Mouse (Mus musculus): ENCODE data around the gene Hnrnpu. TPM values are rescaled to one million over a fixed set of nuclear protein-coding genes. Genes with fewer than 3 reads are reported as not detected.

Hnrnpu gene
- 137 and 162 TPM in 2 replicates for total RNA-seq (2014; rRNA removed)
- polyA plus RNA-seq (2012; rRNA removed), result 32.6 and 33.0 TPM in 2 replicates

DNA sequence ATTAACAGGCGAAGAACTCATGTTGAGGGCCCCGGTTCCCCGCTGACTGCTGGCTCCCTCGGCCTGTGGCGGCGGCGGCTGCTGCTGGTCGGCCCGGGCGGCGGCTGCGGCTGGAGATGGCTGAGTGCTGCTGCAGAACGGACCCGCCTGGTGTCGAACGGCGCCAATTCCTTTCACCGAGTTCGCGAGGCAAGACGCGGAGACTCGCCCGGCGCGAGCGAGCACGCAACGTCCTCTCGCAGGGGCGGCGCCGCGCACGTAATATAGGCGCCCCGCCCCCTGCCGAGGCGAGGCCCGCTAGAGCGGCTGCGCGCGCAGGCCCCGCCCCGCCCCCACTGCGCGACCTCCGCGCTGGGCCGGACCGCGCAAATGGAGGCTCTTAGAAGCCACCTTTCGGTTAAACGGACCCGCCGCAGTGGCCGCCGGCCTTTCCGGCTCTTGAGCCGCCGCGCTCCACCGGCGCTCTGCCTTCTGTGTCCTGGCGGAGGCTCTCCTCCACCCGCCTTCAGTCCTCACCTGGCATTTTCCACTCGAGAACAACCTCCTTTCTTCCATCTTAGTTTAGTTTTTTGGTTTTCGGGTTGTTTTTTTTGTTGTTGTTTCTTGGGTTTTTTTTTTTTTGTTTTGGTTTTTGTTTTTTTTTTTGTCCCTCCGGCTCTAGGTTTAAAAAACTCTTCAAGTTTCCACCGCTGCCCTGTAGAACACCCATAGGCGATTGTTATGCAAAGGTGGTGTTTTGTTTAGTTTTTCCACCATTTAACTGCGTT lies at the start of gene Hnrnpu:
Hnrnpu (minus strand) TSS at position 247 of the 767 bp plus-strand sequence.
- no peaks in the 10 kb centered on the region for H3K27me3 ChIP-seq (ENCODE audit: control insufficient read depth, insufficient read depth, low read length)
- peak within 1 kb of the TSS; percentile 98 for H3K27ac ChIP-seq (replicated peaks; ENCODE audit: insufficient read depth, low read depth, low read length)
- peak within 1 kb of the TSS; percentile 96 for H3K9ac ChIP-seq (ENCODE audit: low read depth, low read length)
- WGBS, result under 1% methylated on average over 73 of the region's 73 CpGs
- TF ChIP-seq POLR2A (IDR thresholded peaks at IDR 0.05; ENCODE audit: extremely low read depth, insufficient read depth, low read length), result peak; percentile 98
- TF ChIP-seq CTCF (IDR thresholded peaks at IDR 0.05; ENCODE audit: low read depth, low read length), result no peak
- H3K36me3 ChIP-seq (ENCODE audit: control insufficient read depth, insufficient read depth, low read length), result peaks cover 22% of the 10 kb centered on the region
- H3K79me2 ChIP-seq (ENCODE audit: control insufficient read depth, insufficient read depth, low read length), result peaks cover 13% of the 10 kb centered on the region
- peak; percentile 79 for DNase-seq (ENCODE audit: extremely low read depth, low read depth, low spot score)
- H3K4me1 ChIP-seq (ENCODE audit: control insufficient read depth, insufficient read depth, low read length), result peaks cover 11% of the 10 kb centered on the region
- H3K4me3 ChIP-seq (ENCODE audit: insufficient read depth, low read depth, low read length), result peak within 1 kb of the TSS; percentile 91

DNA sequence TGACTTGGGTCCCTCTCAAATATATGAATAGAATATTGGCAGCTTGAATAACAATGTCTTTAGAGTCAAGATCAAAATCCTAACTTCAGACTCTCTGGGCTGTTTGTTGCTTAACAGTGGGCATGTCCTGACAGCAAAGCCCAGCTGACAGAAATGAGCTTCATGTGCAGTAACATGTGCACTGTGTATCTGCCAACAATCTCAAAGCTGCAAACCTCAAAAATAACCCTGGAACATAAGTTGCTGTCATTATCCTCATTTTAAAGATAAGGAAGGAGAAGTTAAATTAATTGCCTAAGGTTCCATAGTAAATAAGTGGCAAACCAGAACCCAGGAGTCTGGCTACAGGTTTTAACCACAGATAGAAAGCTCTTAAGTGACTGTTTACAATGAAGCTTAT lies 44.6 kb upstream of the Hnrnpu start:
- no peaks in the 10 kb centered on the region for H3K27me3 ChIP-seq (ENCODE audit: control insufficient read depth, insufficient read depth, low read length)
- TF ChIP-seq POLR2A (IDR thresholded peaks at IDR 0.05; ENCODE audit: extremely low read depth, insufficient read depth, low read length), result no peak
- TF ChIP-seq CTCF (IDR thresholded peaks at IDR 0.05; ENCODE audit: low read depth, low read length), result no peak
- no peak overlapping the region for H3K27ac ChIP-seq (replicated peaks; ENCODE audit: insufficient read depth, low read depth, low read length)
- H3K4me3 ChIP-seq (ENCODE audit: insufficient read depth, low read depth, low read length), result no peak overlapping the region
- no peak overlapping the region for H3K9ac ChIP-seq (ENCODE audit: low read depth, low read length)
- no peaks in the 10 kb centered on the region for H3K4me1 ChIP-seq (ENCODE audit: control insufficient read depth, insufficient read depth, low read length)
- no peaks in the 10 kb centered on the region for H3K36me3 ChIP-seq (ENCODE audit: control insufficient read depth, insufficient read depth, low read length)
- DNase-seq (ENCODE audit: extremely low read depth, low read depth, low spot score), result no peak
- no peaks in the 10 kb centered on the region for H3K79me2 ChIP-seq (ENCODE audit: control insufficient read depth, insufficient read depth, low read length)

GRCm38 (mm10) chr1:178379224-178379623 lies 41.6 kb upstream of the Hnrnpu start:
- WGBS, result 95% methylated on average over 1 of the region's 1 CpGs

GRCm38 (mm10) chr1:178378115-178378514 lies 40.5 kb upstream of the Hnrnpu start:
- no peak overlapping the region for H3K4me3 ChIP-seq (ENCODE audit: insufficient read depth, low read depth, low read length)
- H3K9ac ChIP-seq (ENCODE audit: low read depth, low read length), result no peak overlapping the region
- H3K27ac ChIP-seq (replicated peaks; ENCODE audit: insufficient read depth, low read depth, low read length), result no peak overlapping the region
- H3K27me3 ChIP-seq (ENCODE audit: control insufficient read depth, insufficient read depth, low read length), result no peaks in the 10 kb centered on the region
- no peaks in the 10 kb centered on the region for H3K79me2 ChIP-seq (ENCODE audit: control insufficient read depth, insufficient read depth, low read length)
- TF ChIP-seq CTCF (IDR thresholded peaks at IDR 0.05; ENCODE audit: low read depth, low read length) (no peak), POLR2A (IDR thresholded peaks at IDR 0.05; ENCODE audit: extremely low read depth, insufficient read depth, low read length) (no peak)
- DNase-seq (ENCODE audit: extremely low read depth, low read depth, low spot score), result no peak
- 0 out of 2 replicates have a peak, but pooled peaks cover 3% of the 10 kb centered on the region for H3K4me1 ChIP-seq (ENCODE audit: control insufficient read depth, insufficient read depth, low read length)
- H3K36me3 ChIP-seq (ENCODE audit: control insufficient read depth, insufficient read depth, low read length), result no peaks in the 10 kb centered on the region
- WGBS, result 91% methylated on average over 3 of the region's 3 CpGs

More at GRCm38 (mm10) chr1:178379224-178379623, 41.6 kb upstream of the Hnrnpu start:
- Histone ChIP-seq H3K4me1 (ENCODE audit: control insufficient read depth, insufficient read depth, low read length) (0 out of 2 replicates have a peak, but pooled peaks cover 3% of the 10 kb centered on the region), H3K36me3 (ENCODE audit: control insufficient read depth, insufficient read depth, low read length) (no peaks in the 10 kb centered on the region), H3K79me2 (ENCODE audit: control insufficient read depth, insufficient read depth, low read length) (no peaks in the 10 kb centered on the region), H3K27ac (replicated peaks; ENCODE audit: insufficient read depth, low read depth, low read length) (no peak overlapping the region), H3K27me3 (ENCODE audit: control insufficient read depth, insufficient read depth, low read length) (no peaks in the 10 kb centered on the region), H3K4me3 (ENCODE audit: insufficient read depth, low read depth, low read length) (no peak overlapping the region), H3K9ac (ENCODE audit: low read depth, low read length) (no peak overlapping the region)
- TF ChIP-seq CTCF (IDR thresholded peaks at IDR 0.05; ENCODE audit: low read depth, low read length) (no peak), POLR2A (IDR thresholded peaks at IDR 0.05; ENCODE audit: extremely low read depth, insufficient read depth, low read length) (no peak)
- no peak for DNase-seq (ENCODE audit: extremely low read depth, low read depth, low spot score)

- 24% methylated on average over 2 of the region's 2 CpGs for WGBS
- H3K27ac ChIP-seq (replicated peaks; ENCODE audit: insufficient read depth, low read depth, low read length), result no peak overlapping the region
- no peak for TF ChIP-seq CTCF (IDR thresholded peaks at IDR 0.05; ENCODE audit: low read depth, low read length)
- TF ChIP-seq POLR2A (IDR thresholded peaks at IDR 0.05; ENCODE audit: extremely low read depth, insufficient read depth, low read length), result no peak
- no peaks in the 10 kb centered on the region for H3K36me3 ChIP-seq (ENCODE audit: control insufficient read depth, insufficient read depth, low read length)
- no peak overlapping the region for H3K9ac ChIP-seq (ENCODE audit: low read depth, low read length)
- H3K4me1 ChIP-seq (ENCODE audit: control insufficient read depth, insufficient read depth, low read length), result 0 out of 2 replicates have a peak, but pooled peaks cover 3% of the 10 kb centered on the region
- DNase-seq (ENCODE audit: extremely low read depth, low read depth, low spot score), result peak; percentile 25
- H3K79me2 ChIP-seq (ENCODE audit: control insufficient read depth, insufficient read depth, low read length), result no peaks in the 10 kb centered on the region
- no peaks in the 10 kb centered on the region for H3K27me3 ChIP-seq (ENCODE audit: control insufficient read depth, insufficient read depth, low read length)
- H3K4me3 ChIP-seq (ENCODE audit: insufficient read depth, low read depth, low read length), result no peak overlapping the region
Measured at GRCm38 (mm10) chr1:178376907-178377306, 39.3 kb upstream of the Hnrnpu start.

GRCm38 (mm10) chr1:178376061-178376460 lies 38.5 kb upstream of the Hnrnpu start:
- no peak overlapping the region for H3K27ac ChIP-seq (replicated peaks; ENCODE audit: insufficient read depth, low read depth, low read length)
- DNase-seq (ENCODE audit: extremely low read depth, low read depth, low spot score), result no peak
- no peaks in the 10 kb centered on the region for H3K27me3 ChIP-seq (ENCODE audit: control insufficient read depth, insufficient read depth, low read length)
- TF ChIP-seq CTCF (IDR thresholded peaks at IDR 0.05; ENCODE audit: low read depth, low read length), result no peak
- no peak for TF ChIP-seq POLR2A (IDR thresholded peaks at IDR 0.05; ENCODE audit: extremely low read depth, insufficient read depth, low read length)
- 94% methylated on average over 2 of the region's 2 CpGs for WGBS
- no peak overlapping the region for H3K9ac ChIP-seq (ENCODE audit: low read depth, low read length)
- H3K4me1 ChIP-seq (ENCODE audit: control insufficient read depth, insufficient read depth, low read length), result 0 out of 2 replicates have a peak, but pooled peaks cover 3% of the 10 kb centered on the region
- H3K4me3 ChIP-seq (ENCODE audit: insufficient read depth, low read depth, low read length), result no peak overlapping the region
- no peaks in the 10 kb centered on the region for H3K36me3 ChIP-seq (ENCODE audit: control insufficient read depth, insufficient read depth, low read length)
- H3K79me2 ChIP-seq (ENCODE audit: control insufficient read depth, insufficient read depth, low read length), result no peaks in the 10 kb centered on the region

Measured in liver, adult 2 months (tissue).